Mouse (Mus musculus) adrenal gland, adult 8-10 months (tissue): ENCODE results near the gene Prpf4. TPM values are rescaled to one million over a fixed set of nuclear protein-coding genes. Genes with fewer than 3 reads are reported as not detected.
A peak's percentile ranks its signal among the peaks of the same experiment; 100 is the strongest.

ENCODE experiments used
- DNase-seq: peaks from one replicate; pipeline ENCODE4 v3.0.0; 2022
- total RNA-seq, 4 experiments: library from RNA; stranded (reverse); gene quantifications; 2 replicates each; pipeline ENCODE4 v1.2.4; 2022

Prpf4 gene
- total RNA-seq, 4 experiments from 2014 or later: 28.6 to 37.7 (median 31.1) TPM

GRCm38 (mm10) chr4:62389592-62390512 is 18.7 kb upstream of the Prpf4 start:
- no peak for DNase-seq

GRCm38 (mm10) chr4:62391892-62392291 is 16.7 kb upstream of the Prpf4 start:
- no peak for DNase-seq

GRCm38 (mm10) chr4:62393459-62393858 is 15.1 kb upstream of the Prpf4 start:
- DNase-seq: no peak

GRCm38 (mm10) chr4:62395806-62396205 is 12.8 kb upstream of the Prpf4 start:
- peak; percentile 35 for DNase-seq

GRCm38 (mm10) chr4:62397616-62398365 is 10.8 kb upstream of the Prpf4 start:
- no peak for DNase-seq

- DNase-seq: peak; percentile 40
Measured at GRCm38 (mm10) chr4:62398956-62399355, 9.6 kb upstream of the Prpf4 start.

- DNase-seq: no peak
Measured at GRCm38 (mm10) chr4:62406133-62406532, 2.5 kb upstream of the Prpf4 start.

GRCm38 (mm10) chr4:62407730-62408582 is 641 bp upstream of the Prpf4 start:
- DNase-seq: peak; percentile 42

GRCm38 (mm10) chr4:62409615-62410014 is 1.0 kb downstream of the Prpf4 start:
- DNase-seq: no peak

- DNase-seq: no peak
Measured at GRCm38 (mm10) chr4:62410325-62410724, 1.7 kb downstream of the Prpf4 start.

GRCm38 (mm10) chr4:62411606-62412005 is 3.0 kb downstream of the Prpf4 start:
- DNase-seq: peak; percentile 80

- DNase-seq: no peak
Measured at GRCm38 (mm10) chr4:62418448-62418847, 9.9 kb downstream of the Prpf4 start.

- no peak for DNase-seq
Measured at GRCm38 (mm10) chr4:62419091-62419490, 10.5 kb downstream of the Prpf4 start.

- no peak for DNase-seq
Measured at GRCm38 (mm10) chr4:62425891-62426290, 17.3 kb downstream of the Prpf4 start.

GRCm38 (mm10) chr4:62427978-62428758 is 19.6 kb downstream of the Prpf4 start:
- no peak for DNase-seq

- DNase-seq: no peak
Measured at GRCm38 (mm10) chr4:62429616-62430015, 21.0 kb downstream of the Prpf4 start.

GRCm38 (mm10) chr4:62430678-62431077 is 22.1 kb downstream of the Prpf4 start:
- DNase-seq: no peak

GRCm38 (mm10) chr4:62431522-62431921 is 22.9 kb downstream of the Prpf4 start:
- DNase-seq: no peak

- DNase-seq: no peak
Measured at GRCm38 (mm10) chr4:62433939-62434870, 25.6 kb downstream of the Prpf4 start.

GRCm38 (mm10) chr4:62435081-62435480 is 26.5 kb downstream of the Prpf4 start, which contains the start of gene Rnf183:
Rnf183 (minus strand) TSS chr4:62435252.
- DNase-seq: no peak
